Mouse (Mus musculus): ENCODE measurements around the gene Olfr873. TPM values are rescaled to one million over a fixed set of nuclear protein-coding genes. Genes with fewer than 3 reads are reported as not detected.
"Not testable (repeated sequence)": the region's sequence is repeated elsewhere in the genome, so short reads cannot be mapped to it uniquely, and the experiment has no call there.

Gene Olfr873
- total RNA-seq (2014; fragmentation: Nextera tagmentation) (not detected in 2 replicates), total RNA-seq (2017) (0.12 and 0.27 TPM in 2 replicates), polyA plus RNA-seq (2012) (not detected in 2 replicates)

DNA sequence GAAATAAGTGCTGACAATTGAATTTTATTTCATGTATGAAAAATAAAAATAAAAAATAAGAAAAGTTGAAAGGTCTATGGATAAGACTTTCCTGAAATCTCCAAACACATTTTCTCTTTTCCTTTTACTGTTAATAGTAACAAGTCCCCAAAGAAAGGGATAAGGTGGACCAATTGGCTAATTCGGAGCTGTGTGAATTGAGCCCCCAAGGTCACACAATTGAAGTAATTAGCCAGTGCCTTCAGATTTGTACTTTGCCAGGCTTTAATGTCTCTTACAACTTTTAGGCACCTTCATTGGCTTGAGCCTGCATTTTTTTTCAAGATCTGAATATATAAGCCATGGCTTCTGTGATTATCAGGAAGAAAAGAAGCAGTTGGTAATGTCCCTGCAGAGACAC, at the start of gene Olfr873:
Gene Olfr873 (plus strand): TSS at position 301 of the 400 bp plus-strand sequence.
- DNase-seq (ENCODE audit: low spot score) (no peak), ATAC-seq (ENCODE audit: extremely low read depth, insufficient number of reproducible peaks, low FRiP score, poor library complexity, severe bottlenecking) (no peak)
- no peaks in the 10 kb centered on the region for H3K27me3 ChIP-seq (ENCODE audit: insufficient read depth, low read length)
- H3K4me3 ChIP-seq (ENCODE audit: low read depth, low read length) = no peak within 1 kb of the TSS
- H3K4me1 ChIP-seq (ENCODE audit: insufficient read depth, low read depth, low read length) = no peaks in the 10 kb centered on the region
- no peak for TF ChIP-seq GATA2 (IDR thresholded peaks at IDR 0.05; ENCODE audit: borderline replicate concordance, low read depth, low read length)
- TF ChIP-seq POLR2AphosphoS5 (IDR thresholded peaks at IDR 0.05; ENCODE audit: insufficient replicate concordance, low read depth, low read length) = no peak
- TF ChIP-seq TAL1 (conservative IDR thresholded peaks at IDR 0.05; ENCODE audit: low read depth, low read length) = no peak
- TF ChIP-seq GATA1 (IDR thresholded peaks at IDR 0.05; ENCODE audit: borderline replicate concordance, low read length) = no peak
- TF ChIP-seq CTCF (IDR thresholded peaks at IDR 0.05; ENCODE audit: low read depth, low read length) = no peak
- H3K9me3 ChIP-seq (replicated peaks) = no peaks in the 10 kb centered on the region
- H3K36me3 ChIP-seq (replicated peaks) = no peaks in the 10 kb centered on the region

DNA sequence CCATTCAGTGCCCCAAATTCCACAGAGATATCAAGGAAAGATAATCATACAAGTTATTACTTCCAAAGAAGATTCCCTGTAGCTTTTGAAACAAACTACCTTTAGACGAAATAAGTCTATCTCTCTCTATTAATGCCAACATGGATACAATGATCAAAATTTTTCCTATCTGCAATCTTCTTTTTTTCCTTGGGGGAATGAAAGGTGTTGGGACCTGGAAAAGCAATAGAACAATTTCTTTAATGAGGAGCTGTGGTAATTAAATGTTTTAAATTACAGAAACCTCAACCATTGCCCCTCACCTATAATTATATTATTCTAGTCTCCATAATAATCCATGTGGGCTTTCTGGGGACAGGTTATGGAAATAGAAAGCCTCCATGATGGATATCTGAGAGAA, 16.3 kb upstream of the Olfr873 start, which contains the start of gene Olfr39:
Gene Olfr39 (plus strand): TSS at position 301 of the 400 bp plus-strand sequence.
- ATAC-seq (ENCODE audit: extremely low read depth, insufficient number of reproducible peaks, low FRiP score, poor library complexity, severe bottlenecking) (no peak), DNase-seq (ENCODE audit: low spot score) (no peak)
- Histone ChIP-seq H3K4me1 (ENCODE audit: insufficient read depth, low read depth, low read length) (no peaks in the 10 kb centered on the region), H3K27me3 (ENCODE audit: insufficient read depth, low read length) (no peaks in the 10 kb centered on the region), H3K36me3 (replicated peaks) (no peaks in the 10 kb centered on the region), H3K4me3 (ENCODE audit: low read depth, low read length) (no peak within 1 kb of the TSS), H3K9me3 (replicated peaks) (no peaks in the 10 kb centered on the region)
- no peak for TF ChIP-seq TAL1 (conservative IDR thresholded peaks at IDR 0.05; ENCODE audit: low read depth, low read length)
- TF ChIP-seq POLR2AphosphoS5 (IDR thresholded peaks at IDR 0.05; ENCODE audit: insufficient replicate concordance, low read depth, low read length) = no peak
- TF ChIP-seq CTCF (IDR thresholded peaks at IDR 0.05; ENCODE audit: low read depth, low read length) = no peak
- no peak for TF ChIP-seq GATA2 (IDR thresholded peaks at IDR 0.05; ENCODE audit: borderline replicate concordance, low read depth, low read length)
- no peak for TF ChIP-seq GATA1 (IDR thresholded peaks at IDR 0.05; ENCODE audit: borderline replicate concordance, low read length)

DNA sequence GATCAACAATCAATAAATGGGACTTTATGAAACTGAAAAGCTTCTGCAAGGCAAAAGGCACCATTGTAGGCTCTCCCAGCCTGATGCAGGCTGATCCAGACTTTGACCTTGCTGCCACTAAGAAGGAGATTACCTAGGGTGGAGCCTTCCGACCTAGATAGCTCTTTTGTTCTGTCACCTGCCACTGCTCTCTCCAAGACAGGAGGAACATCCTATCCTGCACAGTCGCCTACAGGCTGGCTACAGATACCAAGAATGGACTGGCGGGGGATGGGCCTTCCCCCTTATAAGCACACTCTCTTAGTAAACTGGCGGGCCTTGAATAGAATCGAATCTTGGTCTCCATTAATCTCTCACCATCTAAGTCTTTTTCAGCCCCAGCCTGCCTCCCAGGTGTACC, 2.8 kb upstream of the Olfr873 start:
- DNase-seq (ENCODE audit: low spot score) = not testable (repeated sequence)

DNA sequence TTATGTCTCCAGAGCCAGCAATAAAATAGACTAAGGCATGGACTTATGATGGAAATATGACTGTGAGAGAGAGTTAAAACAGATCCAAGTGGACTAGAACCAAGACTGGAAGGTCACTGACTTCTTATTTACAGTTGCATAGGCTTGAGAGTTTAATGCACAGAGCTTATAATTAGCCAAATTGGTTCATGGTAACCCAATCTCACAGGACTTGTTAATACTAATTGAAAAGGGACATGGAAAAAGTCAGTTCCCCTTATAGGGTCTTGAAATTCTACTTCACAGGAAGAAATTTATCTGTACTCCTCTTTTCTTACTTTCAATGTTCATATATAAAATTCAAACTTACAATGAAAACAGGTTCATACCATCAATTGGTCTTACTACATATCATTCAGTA, 37.7 kb downstream of the Olfr873 start, which contains the start of gene Olfr18:
Gene Olfr18 (minus strand): TSS at position 101 of the 400 bp plus-strand sequence.
- 0 out of 2 replicates have a peak, but pooled peaks cover 2% of the 10 kb centered on the region for H3K27me3 ChIP-seq (ENCODE audit: insufficient read depth, low read length)
- TF ChIP-seq GATA1 (IDR thresholded peaks at IDR 0.05; ENCODE audit: borderline replicate concordance, low read length) (no peak), GATA2 (IDR thresholded peaks at IDR 0.05; ENCODE audit: borderline replicate concordance, low read depth, low read length) (no peak), POLR2AphosphoS5 (IDR thresholded peaks at IDR 0.05; ENCODE audit: insufficient replicate concordance, low read depth, low read length) (no peak)
- ATAC-seq (ENCODE audit: extremely low read depth, insufficient number of reproducible peaks, low FRiP score, poor library complexity, severe bottlenecking) = no peak
- H3K9me3 ChIP-seq (replicated peaks) = no peaks in the 10 kb centered on the region
- DNase-seq (ENCODE audit: low spot score) = no peak
- H3K36me3 ChIP-seq (replicated peaks) = no peaks in the 10 kb centered on the region
- no peak within 1 kb of the TSS for H3K4me3 ChIP-seq (ENCODE audit: low read depth, low read length)
- no peaks in the 10 kb centered on the region for H3K4me1 ChIP-seq (ENCODE audit: insufficient read depth, low read depth, low read length)

More for the DNA sequence above, 2.8 kb upstream of the Olfr873 start:
- not testable (repeated sequence) for H3K36me3 ChIP-seq (replicated peaks); H3K9me3 ChIP-seq (replicated peaks); H3K27me3 ChIP-seq (ENCODE audit: insufficient read depth, low read length); H3K4me3 ChIP-seq (ENCODE audit: low read depth, low read length); ATAC-seq (ENCODE audit: extremely low read depth, insufficient number of reproducible peaks, low FRiP score, poor library complexity, severe bottlenecking); H3K4me1 ChIP-seq (ENCODE audit: insufficient read depth, low read depth, low read length)

DNA sequence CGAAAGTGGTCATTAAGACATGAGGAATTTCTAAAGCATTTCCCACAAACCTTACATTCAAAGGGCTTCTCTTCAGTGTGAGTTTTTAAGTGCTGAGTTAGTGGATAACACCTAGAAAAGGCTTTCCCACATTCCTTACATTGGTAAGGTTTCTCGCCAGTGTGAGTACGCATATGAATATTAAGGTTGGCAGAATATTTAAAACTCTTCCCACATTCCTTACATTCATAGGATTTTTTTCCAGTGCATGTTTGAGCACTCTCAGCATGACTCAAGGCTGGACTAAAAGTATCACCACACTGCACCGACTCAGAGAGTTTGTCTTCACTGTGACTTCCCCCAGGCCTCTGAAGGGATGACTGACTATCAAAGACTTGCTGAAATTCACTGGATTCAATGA, 50.2 kb downstream of the Olfr873 start:
- no peaks in the 10 kb centered on the region for H3K27me3 ChIP-seq (ENCODE audit: insufficient read depth, low read length)
- no peaks in the 10 kb centered on the region for H3K4me1 ChIP-seq (ENCODE audit: insufficient read depth, low read depth, low read length)
- DNase-seq (ENCODE audit: low spot score) (no peak), ATAC-seq (ENCODE audit: extremely low read depth, insufficient number of reproducible peaks, low FRiP score, poor library complexity, severe bottlenecking) (no peak)
- TF ChIP-seq GATA1 (IDR thresholded peaks at IDR 0.05; ENCODE audit: borderline replicate concordance, low read length) (no peak), CTCF (IDR thresholded peaks at IDR 0.05; ENCODE audit: low read depth, low read length) (no peak), GATA2 (IDR thresholded peaks at IDR 0.05; ENCODE audit: borderline replicate concordance, low read depth, low read length) (no peak), TAL1 (conservative IDR thresholded peaks at IDR 0.05; ENCODE audit: low read depth, low read length) (no peak), POLR2AphosphoS5 (IDR thresholded peaks at IDR 0.05; ENCODE audit: insufficient replicate concordance, low read depth, low read length) (no peak)
- no peak overlapping the region for H3K4me3 ChIP-seq (ENCODE audit: low read depth, low read length)
- peaks cover 30% of the 10 kb centered on the region for H3K36me3 ChIP-seq (replicated peaks)
- 0 out of 2 replicates have a peak, but pooled peaks cover 9% of the 10 kb centered on the region for H3K9me3 ChIP-seq (replicated peaks)

Other genes with a start within 250 kb of the Olfr873 start
- not detected in 2 replicates for gene Olfr867, start 241.0 kb upstream of the Olfr873 start, total RNA-seq (2014; fragmentation: Nextera tagmentation)
- gene Olfr867, start 241.0 kb upstream of the Olfr873 start, total RNA-seq (2017) = not detected in 2 replicates
- gene Olfr867, start 241.0 kb upstream of the Olfr873 start, polyA plus RNA-seq (2012) = not detected in 2 replicates
- not detected in 2 replicates for gene Olfr868, start 199.9 kb upstream of the Olfr873 start, total RNA-seq (2014; fragmentation: Nextera tagmentation)
- 0.06 and 0.27 TPM in 2 replicates for gene Olfr868, start 199.9 kb upstream of the Olfr873 start, total RNA-seq (2017)
- not detected in 2 replicates for gene Olfr868, start 199.9 kb upstream of the Olfr873 start, polyA plus RNA-seq (2012)
- gene Olfr869, start 169.5 kb upstream of the Olfr873 start, total RNA-seq (2014; fragmentation: Nextera tagmentation) = not detected in 2 replicates
- not detected in 2 replicates for gene Olfr869, start 169.5 kb upstream of the Olfr873 start, total RNA-seq (2017)
- gene Olfr869, start 169.5 kb upstream of the Olfr873 start, polyA plus RNA-seq (2012) = not detected in 2 replicates
- gene Olfr870, start 124.5 kb upstream of the Olfr873 start, total RNA-seq (2014; fragmentation: Nextera tagmentation) = not detected in 2 replicates
- gene Olfr870, start 124.5 kb upstream of the Olfr873 start, total RNA-seq (2017) = 0.06 and 0.11 TPM in 2 replicates
- gene Olfr870, start 124.5 kb upstream of the Olfr873 start, polyA plus RNA-seq (2012) = not detected in 2 replicates
- not detected in 2 replicates for gene Olfr871, start 86.3 kb upstream of the Olfr873 start, total RNA-seq (2014; fragmentation: Nextera tagmentation)
- not detected in 2 replicates for gene Olfr871, start 86.3 kb upstream of the Olfr873 start, total RNA-seq (2017)
- gene Olfr871, start 86.3 kb upstream of the Olfr873 start, polyA plus RNA-seq (2012) = not detected in 2 replicates
- gene Olfr872, start 61.4 kb upstream of the Olfr873 start, total RNA-seq (2014; fragmentation: Nextera tagmentation) = not detected in 2 replicates
- gene Olfr872, start 61.4 kb upstream of the Olfr873 start, total RNA-seq (2017) = not detected in 2 replicates
- gene Olfr872, start 61.4 kb upstream of the Olfr873 start, polyA plus RNA-seq (2012) = not detected in 2 replicates
- not detected in 2 replicates for gene Olfr39, start 16.2 kb upstream of the Olfr873 start, total RNA-seq (2014; fragmentation: Nextera tagmentation)
- 0.27 TPM in 1 of 2 replicates, not detected in the other for gene Olfr39, start 16.2 kb upstream of the Olfr873 start, total RNA-seq (2017)
- not detected in 2 replicates for gene Olfr39, start 16.2 kb upstream of the Olfr873 start, polyA plus RNA-seq (2012)
- not detected in 2 replicates for gene Olfr18, start 37.6 kb downstream of the Olfr873 start, total RNA-seq (2014; fragmentation: Nextera tagmentation)
- 0.11 and 0.12 TPM in 2 replicates for gene Olfr18, start 37.6 kb downstream of the Olfr873 start, total RNA-seq (2017)
- gene Olfr18, start 37.6 kb downstream of the Olfr873 start, polyA plus RNA-seq (2012) = not detected in 2 replicates
- gene Zfp560, start 86.6 kb downstream of the Olfr873 start, total RNA-seq (2014; fragmentation: Nextera tagmentation) = 17.5 and 23.0 TPM in 2 replicates
- gene Zfp560, start 86.6 kb downstream of the Olfr873 start, total RNA-seq (2017) = 25.4 and 28.9 TPM in 2 replicates
- gene Zfp560, start 86.6 kb downstream of the Olfr873 start, polyA plus RNA-seq (2012) = 0.86 and 2.4 TPM in 2 replicates
- 26.8 and 30.0 TPM in 2 replicates for gene Zfp26, start 161.6 kb downstream of the Olfr873 start, total RNA-seq (2014; fragmentation: Nextera tagmentation)
- gene Zfp26, start 161.6 kb downstream of the Olfr873 start, total RNA-seq (2017) = 24.1 and 31.4 TPM in 2 replicates
- gene Zfp26, start 161.6 kb downstream of the Olfr873 start, polyA plus RNA-seq (2012) = 0.28 and 0.31 TPM in 2 replicates
- 43.1 and 46.0 TPM in 2 replicates for gene Zfp426, start 194.2 kb downstream of the Olfr873 start, total RNA-seq (2014; fragmentation: Nextera tagmentation)
- gene Zfp426, start 194.2 kb downstream of the Olfr873 start, total RNA-seq (2017) = 17.2 and 22.2 TPM in 2 replicates
- gene Zfp426, start 194.2 kb downstream of the Olfr873 start, polyA plus RNA-seq (2012) = 2.4 and 4.1 TPM in 2 replicates
- gene Zfp266, start 222.9 kb downstream of the Olfr873 start, total RNA-seq (2014; fragmentation: Nextera tagmentation) = 109 and 129 TPM in 2 replicates
- gene Zfp266, start 222.9 kb downstream of the Olfr873 start, total RNA-seq (2017) = 58.4 and 64.2 TPM in 2 replicates
- 1.4 and 2.0 TPM in 2 replicates for gene Zfp266, start 222.9 kb downstream of the Olfr873 start, polyA plus RNA-seq (2012)